ENCODE assay signal across 25 mouse cellular contexts in the genomic region with DNA sequence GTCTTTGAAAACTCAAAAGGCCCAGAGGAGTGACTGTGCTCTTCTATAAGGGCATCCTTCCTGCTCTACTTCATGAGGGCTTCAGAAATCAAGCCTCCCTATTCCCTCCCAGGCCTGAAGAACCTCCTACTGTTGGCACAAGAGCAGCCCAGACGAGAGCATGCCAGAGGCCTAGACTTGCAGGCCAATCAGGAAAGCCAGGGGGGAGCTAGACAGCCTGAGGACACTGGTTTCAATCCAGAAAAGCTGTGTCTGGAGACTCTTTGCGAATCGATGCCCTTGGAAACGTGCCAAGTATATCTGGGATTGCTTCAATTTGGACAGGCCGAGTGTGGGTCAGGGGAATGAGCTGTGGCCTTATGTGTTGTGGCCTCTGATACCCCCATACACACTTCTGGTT. TPM values are rescaled to one million over a fixed set of nuclear protein-coding genes. Genes with fewer than 3 reads are reported as not detected.
DNase-seq lines count a peak whose midpoint lies in the region; ATAC-seq and TF ChIP-seq lines count a peak whose summit lies in the region.
"Had no signal": no experiment of that assay in that cellular context is flagged by ENCODE, and none has a peak within 500 bp of the region (broad histone marks: within the 10 kb centered on the region; RNA-seq: fewer than 3 reads in every experiment).

No protein-coding gene starts in this region.

- WGBS in hindbrain, postnatal 0 days: 65% methylated on average over 5 of the region's 5 CpGs
- WGBS in hindbrain, embryonic 11.5 days: 88% methylated on average over 5 of the region's 5 CpGs
- 59% methylated on average over 5 of the region's 5 CpGs for WGBS in liver, postnatal 0 days (ENCODE audit: insufficient replicate concordance)

- H3K36me3 ChIP-seq in hindbrain, postnatal 0 days (ENCODE audit: insufficient read depth, low read length): no peaks in the 10 kb centered on the region
- no peaks in the 10 kb centered on the region for H3K36me3 ChIP-seq in hindbrain, embryonic 11.5 days (ENCODE audit: control insufficient read depth, insufficient read depth, low read length)
- H3K36me3 ChIP-seq in liver, postnatal 0 days (replicated peaks; ENCODE audit: insufficient read depth, low read length): no peaks in the 10 kb centered on the region
- H3K36me3 ChIP-seq: embryonic facial prominence, embryonic 13.5 days; forebrain, embryonic 12.5 days; heart, embryonic 15.5 days had no signal

- H3K9ac ChIP-seq in hindbrain, postnatal 0 days (replicated peaks; ENCODE audit: low read length): no peak overlapping the region
- no peak overlapping the region for H3K9ac ChIP-seq in hindbrain, embryonic 11.5 days (ENCODE audit: low read depth, low read length)
- no peak overlapping the region for H3K9ac ChIP-seq in liver, postnatal 0 days (replicated peaks)
- H3K9ac ChIP-seq: embryonic facial prominence, embryonic 13.5 days; forebrain, embryonic 12.5 days; heart, embryonic 15.5 days; hindbrain, embryonic 14.5 days had no signal

- no peak overlapping the region for H3K27ac ChIP-seq in hindbrain, postnatal 0 days
- H3K27ac ChIP-seq in hindbrain, embryonic 11.5 days (ENCODE audit: low read depth, low read length): no peak overlapping the region
- peak overlapping the region; percentile 72 for H3K27ac ChIP-seq in liver, postnatal 0 days (ENCODE audit: low read depth)
- H3K27ac ChIP-seq: embryonic facial prominence, embryonic 13.5 days; forebrain, embryonic 12.5 days; heart, embryonic 15.5 days; hindbrain, embryonic 14.5 days had no signal

- no peaks in the 10 kb centered on the region for H3K4me1 ChIP-seq in hindbrain, postnatal 0 days (ENCODE audit: insufficient read depth, low read length)
- 0 out of 2 replicates have a peak, but pooled peaks cover 2% of the 10 kb centered on the region for H3K4me1 ChIP-seq in hindbrain, embryonic 11.5 days (replicated peaks; ENCODE audit: control insufficient read depth, insufficient read depth, low read length)
- H3K4me1 ChIP-seq in liver, postnatal 0 days (ENCODE audit: insufficient read depth): peaks cover 7% of the 10 kb centered on the region
- H3K4me1 ChIP-seq: embryonic facial prominence, embryonic 13.5 days had no signal

- DNase-seq in adrenal gland, adult 2 months: peak; percentile 24
- DNase-seq in adrenal gland, adult 18-20 months (ENCODE audit: low spot score in 2 of 2): no peak
- DNase-seq in hindbrain, postnatal 0 days (ENCODE audit: low spot score): peak; percentile 5
- no peak for DNase-seq in hindbrain, embryonic 11.5 days (ENCODE audit: low spot score)
- DNase-seq in liver, postnatal 0 days: peak; percentile 43
- DNase-seq in liver (no peak), 3T3-L1 (ENCODE audit: low read depth, low spot score) (peak; percentile 6)
- DNase-seq in thymus, postnatal 0 days (ENCODE audit: low spot score): no peak
- DNase-seq: adrenal gland, postnatal 14 days; cerebellum, adult 18-20 months; cerebellum, postnatal 25 days; gastrocnemius, postnatal 10 days; heart, adult 18-20 months had no signal

- TF ChIP-seq EP300 in liver, postnatal 0 days (IDR thresholded peaks at IDR 0.05; ENCODE audit: low read depth): no peak

- H3K4me2 ChIP-seq in hindbrain, postnatal 0 days (ENCODE audit: low read depth, low read length): no peak overlapping the region
- no peak overlapping the region for H3K4me2 ChIP-seq in hindbrain, embryonic 11.5 days (replicated peaks; ENCODE audit: low read depth, low read length)
- H3K4me2 ChIP-seq in liver, postnatal 0 days (ENCODE audit: low read depth, low read length): no peak overlapping the region
- H3K4me2 ChIP-seq: embryonic facial prominence, embryonic 13.5 days; forebrain, embryonic 12.5 days; heart, embryonic 11.5 days; heart, embryonic 15.5 days; hindbrain, embryonic 14.5 days had no signal

- no peaks in the 10 kb centered on the region for H3K27me3 ChIP-seq in hindbrain, postnatal 0 days (ENCODE audit: insufficient read depth, low read length)
- H3K27me3 ChIP-seq in hindbrain, embryonic 11.5 days (ENCODE audit: control insufficient read depth, insufficient read depth, low read length): peaks cover 2% of the 10 kb centered on the region; the same call in 1 of the 2 replicates
- H3K27me3 ChIP-seq in liver, postnatal 0 days (ENCODE audit: insufficient read depth, low read length): no peaks in the 10 kb centered on the region
- H3K27me3 ChIP-seq: heart, embryonic 15.5 days had no signal

- no peak for TF ChIP-seq CTCF in hindbrain, postnatal 0 days (IDR thresholded peaks at IDR 0.05; ENCODE audit: low read depth)
- TF ChIP-seq CTCF in liver, postnatal 0 days (IDR thresholded peaks at IDR 0.05; ENCODE audit: low read depth): no peak

- H3K4me3 ChIP-seq in hindbrain, postnatal 0 days (ENCODE audit: low read length): no peak overlapping the region
- no peak overlapping the region for H3K4me3 ChIP-seq in hindbrain, embryonic 11.5 days (ENCODE audit: low read depth, low read length)
- H3K4me3 ChIP-seq in liver, postnatal 0 days (ENCODE audit: low read depth, low read length): no peak overlapping the region
- H3K4me3 ChIP-seq: embryonic facial prominence, embryonic 13.5 days; forebrain, embryonic 12.5 days; heart, embryonic 15.5 days had no signal

- ATAC-seq in hindbrain, postnatal 0 days: no peak
- no peak for ATAC-seq in hindbrain, embryonic 11.5 days (ENCODE audit: low FRiP score)
- peak; percentile 47 for ATAC-seq in liver, postnatal 0 days
- ATAC-seq: activated CD4-positive, CD25-positive, alpha-beta regulatory T cell, adult 4 months; forebrain, embryonic 16.5 days; Patski had no signal

- no peaks in the 10 kb centered on the region for H3K9me3 ChIP-seq in hindbrain, postnatal 0 days (ENCODE audit: low read length)
- H3K9me3 ChIP-seq in hindbrain, embryonic 11.5 days (ENCODE audit: control insufficient read depth, low read length): no peaks in the 10 kb centered on the region
- no peaks in the 10 kb centered on the region for H3K9me3 ChIP-seq in liver, postnatal 0 days (ENCODE audit: low read length)
- H3K9me3 ChIP-seq: embryonic facial prominence, embryonic 13.5 days; forebrain, embryonic 12.5 days; heart, embryonic 15.5 days had no signal

RNA-seq across cellular contexts. Expression of a gene that starts 2.8 kb away (rescaled TPM):
- not detected for total RNA-seq in adrenal gland, adult 2 months (2021)
- polyA plus RNA-seq in adrenal gland, adult 2 months (2012; rRNA removed): not detected in 2 replicates
- total RNA-seq in adrenal gland, adult 18-20 months (2021): not detected
- total RNA-seq in hindbrain, postnatal 0 days (2014; rRNA removed): not detected in 2 replicates
- not detected in 2 replicates for polyA plus RNA-seq in hindbrain, postnatal 0 days (2015; fragmentation: Nextera tagmentation; extraction: Ambion mirVana)
- not detected in 2 replicates for polyA plus RNA-seq in hindbrain, embryonic 11.5 days (2014; fragmentation: Nextera tagmentation; extraction: Ambion mirVana)
- not detected in 2 replicates for polyA plus RNA-seq in liver, postnatal 0 days (2015; fragmentation: Nextera tagmentation; extraction: Ambion mirVana)
- not detected in 2 replicates for polyA plus RNA-seq in thymus, postnatal 0 days (2015; fragmentation: Nextera tagmentation; extraction: Ambion mirVana)
- total RNA-seq: adrenal gland, postnatal 14 days; heart, adult 18-20 months; heart, postnatal 14 days; hematopoietic stem cell, adult 5-6 weeks; MEL had no signal
- polyA plus RNA-seq: activated CD4-positive, CD25-positive, alpha-beta regulatory T cell, adult 4 months; C2C12; embryonic facial prominence, embryonic 13.5 days; forebrain, embryonic 12.5 days; forebrain, embryonic 16.5 days; heart, embryonic 11.5 days; heart, embryonic 15.5 days; hindbrain, embryonic 14.5 days had no signal

RNA-seq across cellular contexts. Expression of a gene that starts 21.2 kb away (rescaled TPM):
- total RNA-seq in adrenal gland, adult 2 months (2021): under 1 TPM; 0.12 to 0.21 TPM
- polyA plus RNA-seq in adrenal gland, adult 2 months (2012; rRNA removed): not detected in 2 replicates
- total RNA-seq in adrenal gland, adult 18-20 months (2021): under 1 TPM in 1 of 2 experiments, not detected in 1; 0.66 TPM
- 2.1 and 3.2 TPM in 2 replicates for total RNA-seq in hindbrain, postnatal 0 days (2014; rRNA removed)
- 3.9 and 4.0 TPM in 2 replicates for polyA plus RNA-seq in hindbrain, postnatal 0 days (2015; fragmentation: Nextera tagmentation; extraction: Ambion mirVana)
- polyA plus RNA-seq in hindbrain, embryonic 11.5 days (2014; fragmentation: Nextera tagmentation; extraction: Ambion mirVana): 0.40 and 0.77 TPM in 2 replicates
- polyA plus RNA-seq in liver, postnatal 0 days (2015; fragmentation: Nextera tagmentation; extraction: Ambion mirVana): 8.1 and 8.4 TPM in 2 replicates
- polyA plus RNA-seq in thymus, postnatal 0 days (2015; fragmentation: Nextera tagmentation; extraction: Ambion mirVana): 0.53 and 0.71 TPM in 2 replicates
- total RNA-seq: heart, adult 18-20 months; heart, postnatal 14 days; hematopoietic stem cell, adult 5-6 weeks; MEL had no signal
- polyA plus RNA-seq: activated CD4-positive, CD25-positive, alpha-beta regulatory T cell, adult 4 months; C2C12; embryonic facial prominence, embryonic 13.5 days; heart, embryonic 11.5 days had no signal

Comparison
In these comparisons a context has a peak if more than half of its experiments do, and no peak if none do; other contexts are left out.
1. DNase-seq: peak in adrenal gland, adult 2 months (single experiment), hindbrain, postnatal 0 days (single experiment), liver, postnatal 0 days (single experiment) and 3T3-L1 (single experiment); none in adrenal gland, adult 18-20 months (0 of 2), hindbrain, embryonic 11.5 days (single experiment), liver (single experiment) and thymus, postnatal 0 days (single experiment).